Comparison of ENCODE assay signal across 28 mouse cellular contexts in the genomic region with DNA sequence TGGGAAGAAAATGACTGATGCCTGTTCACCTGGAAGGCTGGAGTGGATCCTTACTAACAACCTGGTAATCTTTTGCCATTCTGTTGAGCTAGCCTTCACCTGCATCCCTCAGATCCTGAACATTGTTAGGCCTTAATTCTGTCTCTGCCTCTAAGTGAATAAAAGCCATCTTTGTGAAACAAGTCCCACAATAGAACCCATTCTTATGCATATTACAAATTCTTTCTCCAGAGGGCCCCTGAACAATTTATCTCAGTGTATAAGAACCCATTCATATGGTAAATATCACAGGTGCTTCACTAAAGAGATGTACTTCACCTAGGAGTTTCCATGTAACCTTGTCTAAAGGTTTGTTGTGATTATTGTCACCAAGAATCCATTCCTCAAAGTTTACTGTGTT. TPM values are rescaled to one million over a fixed set of nuclear protein-coding genes. Genes with fewer than 3 reads are reported as not detected.
DNase-seq lines count a peak whose midpoint lies in the region; ATAC-seq and TF ChIP-seq lines count a peak whose summit lies in the region.
"Had no signal": no experiment of that assay in that cellular context is flagged by ENCODE, and none has a peak within 500 bp of the region (broad histone marks: within the 10 kb centered on the region; RNA-seq: fewer than 3 reads in every experiment).

No protein-coding gene starts in this region.

- H3K27me3 ChIP-seq in forebrain, embryonic 13.5 days: no peaks in the 10 kb centered on the region
- H3K27me3 ChIP-seq: CH12.LX; embryonic facial prominence, embryonic 13.5 days; embryonic facial prominence, embryonic 15.5 days had no signal

- H3K4me3 ChIP-seq in ES-E14 (ENCODE audit: insufficient read depth in 1 of 2, low read depth in 1 of 2, low read length in 2 of 2, poor library complexity in 1 of 2, severe bottlenecking in 1 of 2): no peak overlapping the region
- no peak overlapping the region for H3K4me3 ChIP-seq in forebrain, embryonic 13.5 days
- H3K4me3 ChIP-seq: embryonic facial prominence, embryonic 13.5 days; embryonic facial prominence, embryonic 15.5 days had no signal

- DNase-seq in heart, adult 11 months: peak; percentile 23
- no peak for DNase-seq in heart, adult 18-20 months
- DNase-seq in ES-E14 (ENCODE audit: low read depth, low spot score): peak; percentile 63
- DNase-seq in ZHBTc4 (ENCODE audit: low read depth, low spot score): peak; percentile 86
- no peak for DNase-seq in left cerebral cortex, postnatal 25 days (ENCODE audit: low spot score in 2 of 2)
- DNase-seq: adrenal gland, adult 2 months; adrenal gland, postnatal 10 days; adrenal gland, postnatal 25 days; B cell, adult 2 months; cerebellum, adult 11 months; cerebellum, adult 18-20 months; cerebellum, adult 8-10 months; cerebellum, adult 9-11 months; cerebellum, postnatal 14 days; cerebellum, postnatal 36 days; embryo, embryonic 11 days; forebrain, postnatal 0 days had no signal

- no peak overlapping the region for H3K4me2 ChIP-seq in forebrain, embryonic 13.5 days
- H3K4me2 ChIP-seq: embryonic facial prominence, embryonic 13.5 days; embryonic facial prominence, embryonic 15.5 days had no signal

- in situ Hi-C loops in ES-E14 (cut with MboI; ENCODE audit: low sequenced_read_pairs in 2 of 2, unreplicated experiment in 2 of 2): no loop called here

- no peak overlapping the region for H3K9ac ChIP-seq in ES-E14 (ENCODE audit: insufficient read depth, low read depth, low read length, poor library complexity, severe bottlenecking)
- H3K9ac ChIP-seq in forebrain, embryonic 13.5 days: no peak overlapping the region
- H3K9ac ChIP-seq: embryonic facial prominence, embryonic 13.5 days; embryonic facial prominence, embryonic 15.5 days; forebrain, postnatal 0 days had no signal

- H3K9me3 ChIP-seq in ES-E14 (ENCODE audit: control insufficient read depth, insufficient read depth, low read depth, low read length): peaks cover under 1% of the 10 kb centered on the region; the same call in 1 of the 2 replicates
- peaks cover 20% of the 10 kb centered on the region for H3K9me3 ChIP-seq in forebrain, embryonic 13.5 days (replicated peaks)
- H3K9me3 ChIP-seq: embryonic facial prominence, embryonic 13.5 days; embryonic facial prominence, embryonic 15.5 days had no signal

- peak overlapping the region; percentile 90; the same call in 1 of the 2 replicates for H3K27ac ChIP-seq in ES-E14 (ENCODE audit: insufficient read depth, low read depth, low read length, poor library complexity, severe bottlenecking)
- no peak overlapping the region for H3K27ac ChIP-seq in forebrain, embryonic 13.5 days
- H3K27ac ChIP-seq: embryonic facial prominence, embryonic 13.5 days; embryonic facial prominence, embryonic 15.5 days had no signal

- intact Hi-C loops in left cerebral cortex, postnatal 25 days (cut with DNase I): no loop called here

- no peaks in the 10 kb centered on the region for H3K36me3 ChIP-seq in ES-E14 (ENCODE audit: control insufficient read depth, insufficient read depth, low read length, poor library complexity, severe bottlenecking)
- H3K36me3 ChIP-seq in forebrain, embryonic 13.5 days (ENCODE audit: poor library complexity, severe bottlenecking): no peaks in the 10 kb centered on the region
- H3K36me3 ChIP-seq: embryonic facial prominence, embryonic 13.5 days; embryonic facial prominence, embryonic 15.5 days had no signal

- no peak for ATAC-seq in forebrain, embryonic 13.5 days
- ATAC-seq: CD4-positive, CD25-positive, alpha-beta regulatory T cell, adult 4 months; forebrain, embryonic 14.5 days; forebrain, postnatal 0 days had no signal

- peaks cover 4 to 11% of the 10 kb centered on the region in 2 experiments for H3K4me1 ChIP-seq in ES-E14 (ENCODE audit: control insufficient read depth in 2 of 2, insufficient read depth in 2 of 2, low read length in 2 of 2, poor library complexity in 1 of 2)
- H3K4me1 ChIP-seq in forebrain, embryonic 13.5 days: no peaks in the 10 kb centered on the region
- H3K4me1 ChIP-seq: embryonic facial prominence, embryonic 13.5 days; embryonic facial prominence, embryonic 15.5 days had no signal

TF ChIP-seq in ES-E14, 5 proteins besides CTCF, POLR2A, EP300 and RAD21:
- TF ChIP-seq HCFC1 (IDR thresholded peaks at IDR 0.05; ENCODE audit: borderline replicate concordance, insufficient read depth, low read length) (no peak), ZNF384 (IDR thresholded peaks at IDR 0.05; ENCODE audit: low read depth, low read length) (0 out of 2 replicates have a peak, but pooled peaks have one; percentile 4), CHD2 (IDR thresholded peaks at IDR 0.05; ENCODE audit: low read depth, low read length) (peak; percentile 79; the same call in 1 of the 2 replicates)
TF ChIP-seq in ES-E14: peak in this region for 2.

RNA-seq across cellular contexts. Expression of gene Gm6871, which starts 8.6 kb away (rescaled TPM):
- not detected for total RNA-seq in heart, adult 18-20 months (2021)
- 67.1 and 83.1 TPM in 2 replicates for total RNA-seq in ES-E14 (2012; rRNA removed)
- not detected for total RNA-seq in left cerebral cortex, postnatal 25 days (2021)
- polyA plus RNA-seq in forebrain, embryonic 13.5 days (2015; fragmentation: Nextera tagmentation; extraction: Ambion mirVana): not detected in 2 replicates
- total RNA-seq: CH12.LX; common myeloid progenitor, adult 5-6 weeks; forebrain, postnatal 0 days; MEL had no signal
- polyA plus RNA-seq: adrenal gland, adult 2 months; brain, embryonic 14.5 days; CD4-positive, CD25-positive, alpha-beta regulatory T cell, adult 4 months; embryonic facial prominence, embryonic 11.5 days; embryonic facial prominence, embryonic 13.5 days; embryonic facial prominence, embryonic 15.5 days; forebrain, embryonic 11.5 days; forebrain, embryonic 14.5 days; forebrain, postnatal 0 days had no signal

RNA-seq across cellular contexts. Expression of gene 2610021A01Rik, which starts 17.0 kb away (rescaled TPM):
- 1 to 10 TPM; 7.5 to 8.9 TPM for total RNA-seq in heart, adult 18-20 months (2021)
- total RNA-seq in ES-E14 (2012; rRNA removed): 50.6 and 53.6 TPM in 2 replicates
- total RNA-seq in left cerebral cortex, postnatal 25 days (2021): 10 to 100 TPM; 32.9 to 33.3 TPM
- 16.1 and 18.6 TPM in 2 replicates for polyA plus RNA-seq in forebrain, embryonic 13.5 days (2015; fragmentation: Nextera tagmentation; extraction: Ambion mirVana)

RNA-seq across cellular contexts. Expression of gene Zfp788, which starts 51.0 kb away (rescaled TPM):
- total RNA-seq in heart, adult 18-20 months (2021): 1 to 10 TPM; 7.9 to 8.9 TPM
- 10.4 and 11.3 TPM in 2 replicates for total RNA-seq in ES-E14 (2012; rRNA removed)
- total RNA-seq in left cerebral cortex, postnatal 25 days (2021): 10 to 100 TPM; 36.4 to 38.1 TPM
- polyA plus RNA-seq in forebrain, embryonic 13.5 days (2015; fragmentation: Nextera tagmentation; extraction: Ambion mirVana): 20.3 and 20.6 TPM in 2 replicates

Comparison
In these comparisons a context has a peak if more than half of its experiments do, and no peak if none do; other contexts are left out.
1. DNase-seq: peak in heart, adult 11 months (single experiment), ES-E14 (single experiment) and ZHBTc4 (single experiment); none in heart, adult 18-20 months (0 of 2) and left cerebral cortex, postnatal 25 days (0 of 2).
2. RNA of gene Gm6871, which starts 8.6 kb away (total RNA-seq): 67.1 to 83.1 TPM in ES-E14; not detected in left cerebral cortex, postnatal 25 days and not detected in heart, adult 18-20 months; every median in the first group is over 10 times any median in the second.